Mouse (Mus musculus) embryonic facial prominence, embryonic 13.5 days (tissue): ENCODE results near the gene Spag4. TPM values are rescaled to one million over a fixed set of nuclear protein-coding genes. Genes with fewer than 3 reads are reported as not detected.

Source experiments
- ATAC-seq: fragments of 200-750 bp; cut with Nextera tagmentation; 2 replicates; pipeline ENCODE4 v1.8.0; 2017; ENCODE audit warnings: low read depth; ENCODE audit not compliant: insufficient number of reproducible peaks, insufficient read depth, low FRiP score, low TSS enrichment
- H3K27ac ChIP-seq: fragments of 300-500 bp; sonication (generic); 2 replicates; pipeline ENCODE4 v1.5.1; 2015; ENCODE audit warnings: moderate library complexity, mild to moderate bottlenecking, inconsistent platforms
- H3K27me3 ChIP-seq: fragments of 300-500 bp; sonication (generic); 2 replicates; pipeline ENCODE4 v1.6.1; 2015; ENCODE audit warnings: mild to moderate bottlenecking, inconsistent platforms
- H3K36me3 ChIP-seq: fragments of 300-500 bp; sonication (generic); 2 replicates; pipeline ENCODE4 v1.6.1; 2015; ENCODE audit warnings: mild to moderate bottlenecking, inconsistent platforms
- H3K4me1 ChIP-seq: fragments of 300-500 bp; sonication (generic); 2 replicates; pipeline ENCODE4 v1.6.1; 2015; ENCODE audit warnings: inconsistent platforms
- H3K4me2 ChIP-seq: fragments of 300-500 bp; sonication (generic); 2 replicates; pipeline ENCODE4 v1.6.1; 2015; ENCODE audit warnings: moderate library complexity, mild to moderate bottlenecking, inconsistent platforms
- H3K4me3 ChIP-seq: fragments of 300-500 bp; sonication (generic); 2 replicates; pipeline ENCODE4 v1.5.1; 2015; ENCODE audit warnings: mild to moderate bottlenecking, inconsistent platforms
- H3K9ac ChIP-seq: fragments of 300-500 bp; sonication (generic); 2 replicates; pipeline ENCODE4 v1.6.1; 2015; ENCODE audit warnings: mild to moderate bottlenecking, inconsistent platforms
- H3K9me3 ChIP-seq: fragments of 300-500 bp; sonication (generic); 2 replicates; pipeline ENCODE4 v1.6.1; 2016; ENCODE audit warnings: inconsistent platforms
- WGBS: fragments of 180-500 bp; shearing (Covaris S2); methylation state at CpG from one replicate; pipeline ENCODE4 v1.1.7; 2015; ENCODE audit warnings: mixed read lengths; 5-methylcytosine and 5-hydroxymethylcytosine counted together
- polyA plus RNA-seq: library from polyadenylated mRNA; unstranded; fragments of >200 nt; fragmentation: Nextera tagmentation; extraction: Ambion mirVana; gene quantifications from 2 replicates; pipeline ENCODE4 v1.2.1, GENCODE M21; 2015

Spag4 gene
- polyA plus RNA-seq, 1 experiment from 2014 or later: 4.8 TPM

DNA sequence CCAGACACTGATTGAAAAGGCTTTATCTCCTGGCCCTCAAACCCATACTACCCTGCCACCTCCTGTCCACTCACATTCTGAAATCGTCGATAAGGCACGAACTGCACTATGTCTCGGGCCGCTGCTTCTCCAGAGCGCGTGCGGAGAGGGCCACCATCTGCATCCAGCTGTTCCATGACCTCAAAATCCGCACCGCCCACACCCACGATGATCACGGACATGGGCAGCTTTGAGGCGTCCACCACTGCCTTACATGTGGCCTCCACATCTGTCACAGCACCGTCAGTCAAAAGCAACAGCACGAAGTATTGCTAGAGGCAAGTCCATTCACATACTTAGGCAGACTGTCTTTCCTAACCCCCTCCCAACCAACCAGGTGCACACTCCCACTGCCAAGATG is 8.8 kb downstream of the Spag4 start:
- no peaks in the 10 kb centered on the region for H3K4me1 ChIP-seq
- no peak overlapping the region for H3K4me3 ChIP-seq
- H3K27ac ChIP-seq: no peak overlapping the region
- no peak overlapping the region for H3K9ac ChIP-seq
- no peaks in the 10 kb centered on the region for H3K27me3 ChIP-seq
- WGBS: 93% methylated on average over 15 of the region's 15 CpGs
- no peak overlapping the region for H3K4me2 ChIP-seq
- peaks cover 96% of the 10 kb centered on the region for H3K36me3 ChIP-seq
- ATAC-seq: no peak
- no peaks in the 10 kb centered on the region for H3K9me3 ChIP-seq

DNA sequence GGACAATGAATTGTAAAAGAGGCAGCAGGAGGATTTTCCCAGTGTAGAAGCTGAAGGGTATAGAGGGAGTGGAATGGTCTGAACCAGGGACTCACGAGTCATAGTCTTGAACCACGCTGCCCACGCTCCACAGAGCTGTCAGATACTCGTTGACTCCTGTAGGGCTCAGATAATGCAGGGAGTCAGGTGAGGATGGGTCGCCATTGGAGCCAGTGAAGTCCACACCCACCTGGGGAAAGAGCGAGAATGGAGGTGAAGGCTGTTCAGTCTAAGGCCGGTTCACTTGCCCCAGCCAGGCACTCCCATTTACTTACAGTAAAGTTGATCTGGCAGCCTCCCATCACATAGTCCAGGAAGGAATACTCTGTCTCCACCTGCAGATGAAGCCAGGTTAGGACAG is 12.5 kb downstream of the Spag4 start:
- H3K4me2 ChIP-seq: no peak overlapping the region
- H3K27ac ChIP-seq: no peak overlapping the region
- WGBS: 93% methylated on average over 7 of the region's 7 CpGs
- no peaks in the 10 kb centered on the region for H3K27me3 ChIP-seq
- H3K9ac ChIP-seq: no peak overlapping the region
- no peak overlapping the region for H3K4me3 ChIP-seq
- no peak for ATAC-seq
- peaks cover 72% of the 10 kb centered on the region for H3K36me3 ChIP-seq
- no peaks in the 10 kb centered on the region for H3K9me3 ChIP-seq
- H3K4me1 ChIP-seq: no peaks in the 10 kb centered on the region

DNA sequence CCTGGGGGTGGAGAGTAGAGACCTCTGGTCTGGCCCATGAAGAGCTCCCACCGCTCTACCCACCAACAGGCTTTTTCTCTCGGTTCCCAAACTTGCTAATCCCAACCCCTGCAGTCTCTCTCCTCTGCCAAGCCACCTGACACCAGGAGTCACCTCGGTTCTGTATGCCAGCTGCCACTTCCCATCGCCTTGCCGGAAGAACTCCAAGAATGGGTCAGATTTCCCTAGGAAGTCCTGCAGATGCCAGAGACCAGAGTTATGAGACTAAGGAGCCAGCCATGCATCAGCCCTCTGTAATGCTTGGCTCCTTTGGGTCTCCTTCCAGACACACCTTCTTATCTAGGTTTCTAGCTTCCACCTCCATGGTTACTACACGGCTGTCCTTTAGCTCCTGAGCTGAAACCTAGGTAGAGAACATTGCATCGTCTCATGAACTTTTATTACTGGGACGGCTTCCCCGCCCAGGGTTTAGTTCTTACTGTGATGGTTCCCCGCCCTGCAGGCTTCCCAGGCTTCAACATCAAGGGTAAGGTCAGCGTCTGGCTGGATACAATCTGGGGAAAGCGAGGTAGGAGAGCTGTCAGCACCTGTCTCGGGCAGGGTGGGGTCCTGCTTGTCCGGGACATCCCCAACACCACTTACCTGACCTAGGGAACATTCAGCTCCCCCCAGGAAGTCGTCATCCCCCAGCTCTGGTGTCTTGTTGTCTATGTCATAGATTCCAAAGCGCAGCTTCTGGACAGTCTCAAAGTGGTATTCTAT is 13.6 kb downstream of the Spag4 start:
- WGBS: 91% methylated on average over 16 of the region's 16 CpGs
- Histone ChIP-seq H3K27ac (no peak overlapping the region), H3K4me2 (no peak overlapping the region), H3K4me1 (peaks cover 4% of the 10 kb centered on the region; the same call in 1 of the 2 replicates), H3K9ac (no peak overlapping the region), H3K27me3 (no peaks in the 10 kb centered on the region), H3K36me3 (peaks cover 60% of the 10 kb centered on the region), H3K9me3 (no peaks in the 10 kb centered on the region), H3K4me3 (no peak overlapping the region)
- ATAC-seq: no peak

DNA sequence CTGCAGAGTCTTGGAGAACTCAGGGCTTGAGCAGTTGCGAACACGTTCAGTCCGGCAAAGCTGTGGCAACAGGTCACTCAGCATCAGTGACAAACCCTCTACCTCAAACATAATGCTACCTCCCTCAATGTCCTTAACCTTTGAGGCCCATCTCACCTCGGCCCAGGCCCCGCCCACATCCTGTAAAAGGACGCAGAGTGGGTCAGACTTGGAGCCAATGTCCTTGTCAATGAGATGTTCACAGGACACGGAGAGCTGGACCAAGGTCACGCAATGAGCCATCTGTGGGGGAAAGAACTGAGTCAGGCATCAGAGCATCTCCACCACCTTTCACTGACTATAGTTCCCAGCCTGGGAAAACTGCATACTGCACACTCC is 14.2 kb downstream of the Spag4 start:
- no peak for ATAC-seq
- peaks cover 55% of the 10 kb centered on the region for H3K36me3 ChIP-seq
- H3K27me3 ChIP-seq: no peaks in the 10 kb centered on the region
- no peak overlapping the region for H3K4me3 ChIP-seq
- no peaks in the 10 kb centered on the region for H3K9me3 ChIP-seq
- WGBS: 86% methylated on average over 8 of the region's 8 CpGs
- no peak overlapping the region for H3K9ac ChIP-seq
- H3K4me2 ChIP-seq: no peak overlapping the region
- no peak overlapping the region for H3K27ac ChIP-seq
- H3K4me1 ChIP-seq: peaks cover 4% of the 10 kb centered on the region; the same call in 1 of the 2 replicates

DNA sequence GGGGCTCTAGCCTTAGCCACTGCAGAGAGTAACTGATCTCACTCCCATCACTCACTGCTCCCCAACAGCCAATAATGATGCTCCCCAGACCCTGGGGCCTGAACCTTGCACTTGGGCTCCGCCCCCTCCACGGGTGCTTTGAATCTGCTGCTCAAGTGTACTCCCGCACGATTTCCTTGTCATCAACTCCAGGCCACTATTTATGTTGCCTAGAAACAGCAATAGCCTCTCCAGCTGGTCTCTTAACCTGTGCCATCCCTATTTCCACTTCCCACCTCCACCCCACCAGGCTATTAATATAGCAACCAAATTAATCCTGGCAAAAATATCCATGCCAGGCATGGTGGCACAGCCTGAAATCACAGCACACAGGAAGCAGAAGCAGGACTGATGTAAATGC is 14.7 kb downstream of the Spag4 start:
- no peak overlapping the region for H3K27ac ChIP-seq
- 44% methylated on average over 4 of the region's 4 CpGs for WGBS
- H3K9me3 ChIP-seq: no peaks in the 10 kb centered on the region
- ATAC-seq: no peak
- 0 out of 2 replicates have a peak overlapping the region, but pooled peaks have one; percentile 21 for H3K9ac ChIP-seq
- no peak overlapping the region for H3K4me3 ChIP-seq
- H3K4me1 ChIP-seq: peaks cover 4% of the 10 kb centered on the region; the same call in 1 of the 2 replicates
- peaks cover 50% of the 10 kb centered on the region for H3K36me3 ChIP-seq
- no peak overlapping the region for H3K4me2 ChIP-seq
- H3K27me3 ChIP-seq: no peaks in the 10 kb centered on the region

DNA sequence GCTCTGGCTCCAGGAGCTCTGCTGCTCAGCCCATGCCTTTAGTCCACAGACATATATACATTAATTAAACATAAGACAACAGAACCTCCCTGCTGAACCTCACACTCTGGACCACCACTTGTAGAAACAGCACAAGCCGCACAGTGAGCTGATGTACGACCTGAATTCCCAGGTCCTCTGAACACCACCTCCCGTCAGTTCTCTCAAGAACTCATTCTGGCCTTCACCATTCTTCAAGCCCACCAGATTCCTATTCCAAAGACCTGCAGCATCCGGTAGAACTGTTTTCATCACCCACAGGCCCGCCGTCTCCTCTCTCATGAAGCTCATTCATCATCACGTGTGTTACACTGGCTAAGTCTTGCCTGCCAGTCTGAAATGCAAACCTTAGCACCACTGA is 15.4 kb downstream of the Spag4 start:
- H3K36me3 ChIP-seq: peaks cover 42% of the 10 kb centered on the region
- H3K9me3 ChIP-seq: no peaks in the 10 kb centered on the region
- no peak overlapping the region for H3K27ac ChIP-seq
- H3K9ac ChIP-seq: no peak overlapping the region
- no peak overlapping the region for H3K4me2 ChIP-seq
- 88% methylated on average over 7 of the region's 7 CpGs for WGBS
- peaks cover 4% of the 10 kb centered on the region; the same call in 1 of the 2 replicates for H3K4me1 ChIP-seq
- H3K27me3 ChIP-seq: no peaks in the 10 kb centered on the region
- no peak overlapping the region for H3K4me3 ChIP-seq
- no peak for ATAC-seq

DNA sequence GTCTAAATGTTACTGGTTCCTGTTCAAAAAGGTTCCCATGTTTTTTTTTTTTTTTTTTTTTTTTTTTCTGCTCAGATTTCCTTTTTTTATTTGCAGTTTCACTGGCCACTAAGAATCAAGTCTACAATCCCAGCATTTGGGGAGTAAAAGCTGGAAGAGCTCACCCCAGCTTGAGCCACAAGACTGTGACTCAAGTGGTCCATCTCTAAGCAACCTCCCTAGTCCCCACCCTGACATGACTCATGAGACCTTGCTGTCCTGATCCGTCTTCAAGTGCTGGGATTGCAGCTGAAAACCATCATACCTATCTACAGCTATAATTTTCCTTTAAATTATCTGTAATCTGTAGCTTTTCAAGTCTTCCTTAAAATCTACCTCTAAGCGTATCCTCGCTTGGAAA is 19.6 kb downstream of the Spag4 start:
- H3K27ac ChIP-seq: no peak overlapping the region; the same call in 1 of the 2 replicates
- H3K36me3 ChIP-seq: peaks cover 2% of the 10 kb centered on the region
- peaks cover 9% of the 10 kb centered on the region; the same call in 1 of the 2 replicates for H3K4me1 ChIP-seq
- H3K9me3 ChIP-seq: no peaks in the 10 kb centered on the region
- 85% methylated on average over 3 of the region's 3 CpGs for WGBS
- H3K9ac ChIP-seq: no peak overlapping the region
- H3K4me2 ChIP-seq: no peak overlapping the region
- no peak overlapping the region for H3K4me3 ChIP-seq
- ATAC-seq: no peak
- no peaks in the 10 kb centered on the region for H3K27me3 ChIP-seq

DNA sequence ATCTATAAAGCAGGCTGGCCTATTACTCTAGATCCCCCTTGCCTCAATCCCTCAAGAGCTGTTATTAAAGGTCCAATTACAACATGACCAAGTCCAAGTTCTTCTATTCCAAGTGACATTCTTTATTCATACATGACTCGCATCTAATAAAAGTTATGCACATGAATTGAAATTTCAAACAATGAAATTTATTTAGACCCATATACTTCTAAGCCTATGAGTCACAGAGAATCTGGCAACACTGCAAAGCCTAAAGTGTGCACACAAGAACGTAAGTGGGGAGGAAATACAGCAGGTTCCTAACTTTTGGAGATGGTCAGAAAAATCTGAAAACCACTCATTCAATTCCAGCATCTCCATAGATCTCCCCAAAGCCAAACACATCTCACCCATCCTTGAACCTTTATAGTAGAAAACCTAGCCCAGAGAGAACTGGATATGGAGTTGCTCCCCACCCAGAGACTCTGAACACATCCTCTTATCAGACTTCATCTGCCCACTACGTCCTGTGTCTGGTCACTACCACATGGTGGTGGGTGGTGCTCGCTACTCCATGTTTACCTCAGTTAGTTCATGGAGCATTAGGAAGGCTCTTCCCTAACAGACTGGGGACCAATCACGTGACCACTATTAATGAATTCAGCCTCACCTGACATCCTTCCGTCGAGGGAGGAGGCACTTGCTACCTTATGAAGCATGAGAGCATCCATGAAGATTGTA is 22.6 kb downstream of the Spag4 start:
- Histone ChIP-seq H3K27ac (no peak overlapping the region), H3K4me2 (no peak overlapping the region), H3K9me3 (no peaks in the 10 kb centered on the region), H3K9ac (no peak overlapping the region), H3K4me3 (no peak overlapping the region), H3K4me1 (peaks cover 12% of the 10 kb centered on the region; the same call in 1 of the 2 replicates), H3K36me3 (peaks cover 10% of the 10 kb centered on the region), H3K27me3 (no peaks in the 10 kb centered on the region)
- no peak for ATAC-seq
- 85% methylated on average over 7 of the region's 7 CpGs for WGBS

DNA sequence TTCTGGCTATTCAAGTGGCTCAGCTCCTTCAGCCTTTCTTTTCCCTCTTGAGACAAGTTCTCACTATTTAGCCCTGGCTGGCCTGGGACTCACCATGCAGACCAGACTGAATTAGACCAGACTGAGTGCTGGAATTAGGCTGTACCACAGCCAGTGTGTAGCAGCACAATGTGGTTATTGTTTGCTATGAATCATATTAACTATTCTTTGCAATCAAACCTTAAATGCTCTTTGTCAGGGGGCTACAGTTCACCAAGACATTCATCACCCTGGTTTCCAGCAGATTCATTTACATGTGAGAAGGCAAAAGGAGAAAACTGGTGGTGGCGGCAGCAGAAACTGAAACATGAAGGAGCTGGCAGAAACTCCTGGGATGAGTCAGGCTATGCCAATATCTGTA is 24.8 kb downstream of the Spag4 start:
- WGBS: 94% methylated on average over 1 of the region's 1 CpGs
- H3K4me1 ChIP-seq: 0 out of 2 replicates have a peak, but pooled peaks cover 8% of the 10 kb centered on the region
- H3K4me2 ChIP-seq: no peak overlapping the region
- no peak overlapping the region for H3K4me3 ChIP-seq
- peaks cover 12% of the 10 kb centered on the region for H3K36me3 ChIP-seq
- no peak overlapping the region for H3K9ac ChIP-seq
- no peak overlapping the region for H3K27ac ChIP-seq
- H3K9me3 ChIP-seq: no peaks in the 10 kb centered on the region
- no peaks in the 10 kb centered on the region for H3K27me3 ChIP-seq
- ATAC-seq: no peak

DNA sequence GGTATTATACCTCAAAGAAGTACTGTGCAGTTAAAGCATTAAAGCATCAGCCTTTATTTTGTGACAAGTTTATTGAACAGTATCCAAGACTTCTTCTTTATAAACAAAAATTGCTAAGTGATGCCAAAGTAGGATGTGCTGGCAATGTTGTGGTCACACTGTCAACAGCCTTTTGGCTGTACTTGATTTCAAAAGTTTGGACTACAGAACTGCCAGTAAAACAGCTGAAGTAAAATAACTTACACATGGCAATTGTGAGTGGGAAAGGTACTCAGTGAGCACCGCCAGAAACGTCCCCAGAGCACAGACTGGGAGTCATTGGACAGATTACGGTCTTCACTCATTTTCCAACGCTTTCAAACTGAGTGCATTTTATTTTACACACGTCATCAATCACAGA is 27.0 kb downstream of the Spag4 start:
- no peak overlapping the region for H3K27ac ChIP-seq
- peaks cover 33% of the 10 kb centered on the region for H3K36me3 ChIP-seq
- no peak for ATAC-seq
- no peaks in the 10 kb centered on the region for H3K27me3 ChIP-seq
- H3K9ac ChIP-seq: no peak overlapping the region
- no peak overlapping the region for H3K4me2 ChIP-seq
- no peak overlapping the region for H3K4me3 ChIP-seq
- 72% methylated on average over 5 of the region's 5 CpGs for WGBS
- no peaks in the 10 kb centered on the region for H3K9me3 ChIP-seq
- H3K4me1 ChIP-seq: 0 out of 2 replicates have a peak, but pooled peaks cover 8% of the 10 kb centered on the region

DNA sequence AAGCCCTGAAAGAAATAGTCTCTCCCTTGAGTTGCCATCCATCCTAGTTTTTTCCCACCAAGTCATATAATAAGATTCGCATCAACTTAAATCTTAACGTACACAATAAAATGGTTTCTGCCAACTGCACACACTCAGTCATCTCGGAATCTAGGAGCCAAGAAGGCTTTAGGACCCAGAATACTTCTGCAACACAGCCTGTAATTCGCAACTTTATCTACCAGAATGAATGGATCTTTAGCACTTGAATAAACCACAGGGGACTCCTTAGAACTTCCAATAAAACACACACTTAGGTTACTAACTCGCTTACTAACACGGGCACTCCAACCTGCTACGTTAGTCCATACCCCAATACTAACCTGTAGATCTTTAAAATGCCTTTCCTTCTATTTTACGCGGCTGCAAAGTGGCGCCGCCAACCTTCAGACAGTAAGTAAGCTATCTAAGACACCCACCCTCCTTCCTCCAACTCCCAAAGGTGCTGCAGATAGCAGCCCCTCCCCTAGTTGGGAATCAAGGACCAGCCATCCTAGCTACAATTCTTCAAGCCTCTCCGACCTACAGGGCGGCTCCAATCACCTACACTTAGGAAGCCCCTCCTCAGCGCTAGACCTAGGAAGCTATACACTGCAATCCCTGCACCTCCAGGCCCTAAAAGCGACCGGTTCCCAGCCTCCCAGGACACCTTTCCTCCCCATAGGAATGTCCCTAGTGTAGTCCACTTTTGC is 45.8 kb downstream of the Spag4 start:
- Histone ChIP-seq H3K36me3 (0 out of 2 replicates have a peak, but pooled peaks cover 4% of the 10 kb centered on the region), H3K27me3 (no peaks in the 10 kb centered on the region), H3K4me1 (peaks cover 23% of the 10 kb centered on the region), H3K9ac (peak overlapping the region; percentile 97), H3K4me2 (peak overlapping the region; percentile 69), H3K27ac (peak overlapping the region; percentile 95), H3K4me3 (peak overlapping the region; percentile 93), H3K9me3 (no peaks in the 10 kb centered on the region)
- peak; percentile 67; the same call in 1 of the 2 replicates for ATAC-seq
- under 1% methylated on average over 16 of the region's 16 CpGs for WGBS
